Mouse (Mus musculus): ENCODE results near the gene Atraid. TPM values are rescaled to one million over a fixed set of nuclear protein-coding genes. Genes with fewer than 3 reads are reported as not detected.
A peak's percentile ranks its signal among the peaks of the same experiment; 100 is the strongest.

Gene Atraid
- polyA plus RNA-seq, 1 experiment from 2014 or later, result 116 TPM

GRCm38 (mm10) chr5:31095711-31096480, 47.8 kb downstream of the Atraid start:
- H3K9me3 ChIP-seq (replicated peaks), result no peaks in the 10 kb centered on the region
- H3K4me2 ChIP-seq, result peak overlapping the region; percentile 73
- H3K27ac ChIP-seq, result no peak overlapping the region
- no peaks in the 10 kb centered on the region for H3K36me3 ChIP-seq
- H3K9ac ChIP-seq, result no peak overlapping the region
- ATAC-seq (replicated peaks; ENCODE audit: insufficient number of reproducible peaks, insufficient read depth, low FRiP score, low read depth), result no peak
- 26% methylated on average over 11 of the region's 11 CpGs for WGBS
- H3K27me3 ChIP-seq, result peaks cover 76% of the 10 kb centered on the region
- H3K4me3 ChIP-seq, result peak overlapping the region; percentile 45
- H3K4me1 ChIP-seq (replicated peaks), result peaks cover 35% of the 10 kb centered on the region

Other genes with a start within 250 kb of the Atraid start
- 16.3 and 20.1 TPM in 2 replicates for gene Mapre3, start 233.7 kb upstream of the Atraid start, polyA plus RNA-seq (2015; fragmentation: Nextera tagmentation; extraction: Ambion mirVana)
- 57.5 and 67.2 TPM in 2 replicates for gene Tmem214, start 180.3 kb upstream of the Atraid start, polyA plus RNA-seq (2015; fragmentation: Nextera tagmentation; extraction: Ambion mirVana)
- 8.9 and 11.9 TPM in 2 replicates for gene Agbl5, start 159.6 kb upstream of the Atraid start, polyA plus RNA-seq (2015; fragmentation: Nextera tagmentation; extraction: Ambion mirVana)
- 372 and 381 TPM in 2 replicates for gene Ost4, start 140.5 kb upstream of the Atraid start, polyA plus RNA-seq (2015; fragmentation: Nextera tagmentation; extraction: Ambion mirVana)
- 125 and 179 TPM in 2 replicates for gene Emilin1, start 134.9 kb upstream of the Atraid start, polyA plus RNA-seq (2015; fragmentation: Nextera tagmentation; extraction: Ambion mirVana)
- gene Khk, start 126.9 kb upstream of the Atraid start, polyA plus RNA-seq (2015; fragmentation: Nextera tagmentation; extraction: Ambion mirVana), result 12.4 and 13.9 TPM in 2 replicates
- gene Cgref1, start 102.7 kb upstream of the Atraid start, polyA plus RNA-seq (2015; fragmentation: Nextera tagmentation; extraction: Ambion mirVana), result 2.4 and 4.2 TPM in 2 replicates
- 74.4 and 99.1 TPM in 2 replicates for gene Preb, start 88.0 kb upstream of the Atraid start, polyA plus RNA-seq (2015; fragmentation: Nextera tagmentation; extraction: Ambion mirVana)
- 0.09 and 0.15 TPM in 2 replicates for gene Tcf23, start 79.7 kb upstream of the Atraid start, polyA plus RNA-seq (2015; fragmentation: Nextera tagmentation; extraction: Ambion mirVana)
- gene Slc5a6, start 612 bp downstream of the Atraid start, polyA plus RNA-seq (2015; fragmentation: Nextera tagmentation; extraction: Ambion mirVana), result 5.8 and 9.3 TPM in 2 replicates
- gene Cad, start 6.5 kb downstream of the Atraid start, polyA plus RNA-seq (2015; fragmentation: Nextera tagmentation; extraction: Ambion mirVana), result 11.0 and 19.0 TPM in 2 replicates
- gene Dnajc5g, start 58.0 kb downstream of the Atraid start, polyA plus RNA-seq (2015; fragmentation: Nextera tagmentation; extraction: Ambion mirVana), result not detected in 2 replicates
- 0.25 and 0.36 TPM in 2 replicates for gene Slc30a3, start 59.9 kb downstream of the Atraid start, polyA plus RNA-seq (2015; fragmentation: Nextera tagmentation; extraction: Ambion mirVana)
- 8.0 and 9.9 TPM in 2 replicates for gene Trim54, start 68.4 kb downstream of the Atraid start, polyA plus RNA-seq (2015; fragmentation: Nextera tagmentation; extraction: Ambion mirVana)
- not detected in 2 replicates for gene Ucn, start 90.5 kb downstream of the Atraid start, polyA plus RNA-seq (2015; fragmentation: Nextera tagmentation; extraction: Ambion mirVana)
- 77.0 and 83.6 TPM in 2 replicates for gene Mpv17, start 105.9 kb downstream of the Atraid start, polyA plus RNA-seq (2015; fragmentation: Nextera tagmentation; extraction: Ambion mirVana)
- gene Gm29609, start 131.6 kb downstream of the Atraid start, polyA plus RNA-seq (2015; fragmentation: Nextera tagmentation; extraction: Ambion mirVana), result 0.63 and 2.1 TPM in 2 replicates
- 37.2 and 44.8 TPM in 2 replicates for gene Gtf3c2, start 131.8 kb downstream of the Atraid start, polyA plus RNA-seq (2015; fragmentation: Nextera tagmentation; extraction: Ambion mirVana)
- gene Snx17, start 144.9 kb downstream of the Atraid start, polyA plus RNA-seq (2015; fragmentation: Nextera tagmentation; extraction: Ambion mirVana), result 107 and 117 TPM in 2 replicates
- 51.8 and 64.7 TPM in 2 replicates for gene Eif2b4, start 145.1 kb downstream of the Atraid start, polyA plus RNA-seq (2015; fragmentation: Nextera tagmentation; extraction: Ambion mirVana)
- 5.4 and 8.0 TPM in 2 replicates for gene Zfp513, start 154.0 kb downstream of the Atraid start, polyA plus RNA-seq (2015; fragmentation: Nextera tagmentation; extraction: Ambion mirVana)
- gene Ppm1g, start 172.4 kb downstream of the Atraid start, polyA plus RNA-seq (2015; fragmentation: Nextera tagmentation; extraction: Ambion mirVana), result 81.4 and 103 TPM in 2 replicates
- gene Nrbp1, start 192.6 kb downstream of the Atraid start, polyA plus RNA-seq (2015; fragmentation: Nextera tagmentation; extraction: Ambion mirVana), result 109 and 131 TPM in 2 replicates
- gene Gm9970, start 192.9 kb downstream of the Atraid start, polyA plus RNA-seq (2015; fragmentation: Nextera tagmentation; extraction: Ambion mirVana), result 0.25 and 0.28 TPM in 2 replicates
- 3.0 and 7.0 TPM in 2 replicates for gene Krtcap3, start 203.4 kb downstream of the Atraid start, polyA plus RNA-seq (2015; fragmentation: Nextera tagmentation; extraction: Ambion mirVana)
- 22.3 and 22.7 TPM in 2 replicates for gene Ift172, start 242.8 kb downstream of the Atraid start, polyA plus RNA-seq (2015; fragmentation: Nextera tagmentation; extraction: Ambion mirVana)
- gene Fndc4, start 247.8 kb downstream of the Atraid start, polyA plus RNA-seq (2015; fragmentation: Nextera tagmentation; extraction: Ambion mirVana), result 16.4 and 24.1 TPM in 2 replicates
- gene Gckr, start 249.1 kb downstream of the Atraid start, polyA plus RNA-seq (2015; fragmentation: Nextera tagmentation; extraction: Ambion mirVana), result 0.09 and 0.30 TPM in 2 replicates

Measured in heart, embryonic 15.5 days (tissue).